Mouse (Mus musculus): ENCODE results near the gene Arhgef11. TPM values are rescaled to one million over a fixed set of nuclear protein-coding genes. Genes with fewer than 3 reads are reported as not detected.

The Arhgef11 gene
- total RNA-seq, 2 experiments from 2014 or later = 19.4 to 19.9 TPM

DNA sequence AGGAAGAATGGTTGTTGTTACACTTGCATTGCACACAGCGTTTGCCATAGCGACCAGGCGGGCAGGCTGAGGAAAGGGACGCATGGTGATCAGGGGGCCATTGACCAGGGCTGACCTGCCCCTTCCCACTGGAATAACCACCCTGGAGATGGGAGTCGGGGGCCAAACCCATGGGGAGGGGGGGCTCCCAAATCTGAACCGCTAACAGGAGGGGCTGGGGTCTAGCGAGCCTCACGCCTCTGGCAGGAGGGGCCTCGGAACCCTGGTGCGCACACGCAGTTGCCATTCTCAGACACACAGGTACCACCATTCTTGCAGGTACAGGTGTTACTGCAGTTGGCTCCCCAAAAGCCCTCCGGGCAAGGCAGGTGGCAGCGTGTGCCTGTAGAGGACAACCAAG lies 136.5 kb downstream of the Arhgef11 start:
- intact Hi-C loops (cut with DNase I) = no loop called here

GRCm38 (mm10) chr3:87755964-87756363 lies 138.6 kb downstream of the Arhgef11 start:
- peak; percentile 60 for DNase-seq (ENCODE audit: low spot score)
- intact Hi-C loops (cut with DNase I) = loop anchor here (5.0 kb wide), 1 partner anchor 61 kb away; no protein-coding TSS in a partner anchor

More for the DNA sequence above, 136.5 kb downstream of the Arhgef11 start:
- DNase-seq (ENCODE audit: low spot score) = no peak

GRCm38 (mm10) chr3:87756488-87756887 lies 139.1 kb downstream of the Arhgef11 start:
- intact Hi-C loops (cut with DNase I) = loop anchor here (5.0 kb wide), 1 partner anchor 61 kb away; no protein-coding TSS in a partner anchor
- DNase-seq (ENCODE audit: low spot score) = no peak

DNA sequence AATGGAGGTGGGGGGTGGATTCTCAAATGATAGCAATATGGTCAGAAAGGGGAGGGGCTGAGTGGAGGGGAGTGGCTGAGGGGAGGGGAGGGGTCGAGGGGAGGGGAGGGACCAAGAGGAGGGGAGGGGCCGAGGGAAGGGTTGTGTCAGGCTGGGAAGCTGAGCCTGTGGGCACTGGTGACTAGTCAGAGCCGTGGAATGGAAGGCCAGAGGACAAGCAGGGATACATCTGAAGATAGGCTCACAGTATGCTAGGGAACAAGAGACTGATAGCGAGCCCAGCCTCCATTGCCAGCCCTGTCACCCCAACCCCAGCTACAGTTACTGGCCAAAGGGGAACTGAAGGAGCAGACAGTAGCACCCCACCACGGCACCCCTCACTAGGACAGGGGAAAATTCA lies 141.3 kb downstream of the Arhgef11 start:
- intact Hi-C loops (cut with DNase I) = loop anchor here (5.0 kb wide), 1 partner anchor 59 kb away; no protein-coding TSS in a partner anchor
- DNase-seq (ENCODE audit: low spot score) = no peak

GRCm38 (mm10) chr3:87761408-87762375 lies 144.3 kb downstream of the Arhgef11 start:
- intact Hi-C loops (cut with DNase I) = loop anchor here (10.0 kb wide), 1 partner anchor 223 kb away; no protein-coding TSS in a partner anchor
- DNase-seq (ENCODE audit: low spot score) = no peak

GRCm38 (mm10) chr3:87763202-87763601 lies 145.8 kb downstream of the Arhgef11 start:
- intact Hi-C loops (cut with DNase I) = loop anchor here (10.0 kb wide), 1 partner anchor 222 kb away; no protein-coding TSS in a partner anchor

DNA sequence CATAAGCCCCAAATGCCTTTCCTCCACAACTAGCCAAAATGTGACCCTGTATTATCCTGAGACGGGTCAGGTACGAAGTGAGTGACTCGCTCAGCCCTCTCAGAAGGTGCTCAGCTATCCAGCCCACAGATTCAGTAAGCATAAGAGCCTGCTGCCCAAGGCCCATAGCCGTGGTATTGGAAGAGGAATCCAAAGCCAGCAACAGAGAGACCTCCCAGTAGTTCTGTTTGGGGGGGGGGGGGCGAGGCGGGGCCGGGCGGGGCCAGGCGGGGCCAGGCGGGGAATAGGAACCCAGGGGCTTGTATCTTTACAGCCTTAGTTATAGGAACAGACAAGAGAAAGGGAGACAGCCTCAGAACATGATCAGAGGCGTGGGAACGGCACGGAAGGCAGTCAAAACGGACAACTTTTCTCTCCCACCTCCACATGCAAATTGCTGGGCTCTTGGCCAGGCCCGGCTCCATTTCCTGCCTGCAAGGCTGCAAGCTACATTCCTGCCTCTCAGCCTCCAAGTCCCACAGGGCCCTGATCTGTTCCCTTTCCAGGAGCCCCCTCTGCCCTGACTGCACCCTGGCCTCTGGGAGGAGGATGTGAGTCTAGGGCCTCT lies 146.4 kb downstream of the Arhgef11 start:
- intact Hi-C loops (cut with DNase I) = loop anchor here (10.0 kb wide), 1 partner anchor 221 kb away; no protein-coding TSS in a partner anchor
- DNase-seq (ENCODE audit: low spot score) = peak; percentile 75

More at GRCm38 (mm10) chr3:87763202-87763601, 145.8 kb downstream of the Arhgef11 start:
- no peak for DNase-seq (ENCODE audit: low spot score)

DNA sequence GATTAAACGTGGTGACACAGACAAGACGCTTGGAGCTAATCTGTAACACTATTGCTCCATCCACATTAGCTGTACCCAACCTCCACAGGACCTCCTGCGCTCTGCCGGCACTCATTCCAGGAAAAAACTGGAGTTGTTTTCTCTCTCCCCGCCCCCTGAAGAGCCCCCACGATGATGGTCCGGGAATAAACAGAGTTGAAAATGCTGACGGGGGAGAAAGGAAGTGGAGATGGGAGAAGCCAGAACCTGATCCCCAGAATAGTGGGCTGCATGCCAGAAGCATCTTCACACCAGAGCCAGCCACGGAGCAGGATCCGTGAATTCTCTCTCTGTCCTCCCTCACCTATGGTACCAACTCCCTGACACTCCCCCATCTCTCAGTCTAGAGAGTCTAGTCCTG lies 147.1 kb downstream of the Arhgef11 start:
- intact Hi-C loops (cut with DNase I) = loop anchor here (10.0 kb wide), 1 partner anchor 220 kb away; no protein-coding TSS in a partner anchor
- no peak for DNase-seq (ENCODE audit: low spot score)

DNA sequence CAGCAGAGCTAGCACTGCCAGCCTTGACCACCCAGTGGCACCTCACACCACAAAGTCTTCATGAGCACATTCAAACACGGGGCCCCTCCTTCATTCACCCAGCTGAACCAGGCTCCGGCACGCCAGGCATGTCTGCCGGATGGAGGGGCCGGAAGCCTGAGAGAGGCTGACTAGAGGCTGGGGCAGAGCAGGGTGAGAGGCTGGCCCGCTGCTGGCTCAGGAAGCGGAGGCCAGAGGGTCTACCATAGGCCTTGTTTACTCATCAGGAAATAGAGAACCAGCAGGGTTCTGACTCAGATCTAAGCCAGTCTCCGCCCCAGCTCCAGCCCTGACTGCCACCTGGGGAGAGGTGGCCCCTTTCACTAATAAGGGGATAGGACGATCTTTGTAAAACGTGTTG lies 147.7 kb downstream of the Arhgef11 start:
- intact Hi-C loops (cut with DNase I) = loop anchor here (10.0 kb wide), 1 partner anchor 220 kb away; no protein-coding TSS in a partner anchor
- peak; percentile 47 for DNase-seq (ENCODE audit: low spot score)

GRCm38 (mm10) chr3:87765631-87766283 lies 148.4 kb downstream of the Arhgef11 start:
- DNase-seq (ENCODE audit: low spot score) = no peak
- intact Hi-C loops (cut with DNase I) = loop anchor here (10.0 kb wide), 1 partner anchor 219 kb away; no protein-coding TSS in a partner anchor

- intact Hi-C loops (cut with DNase I) = loop anchor here (10.0 kb wide), 1 partner anchor 219 kb away; no protein-coding TSS in a partner anchor
- DNase-seq (ENCODE audit: low spot score) = no peak
These were observed 148.9 kb downstream of the Arhgef11 start for GRCm38 (mm10) chr3:87766284-87766667.

- peak; percentile 49 for DNase-seq (ENCODE audit: low spot score)
- intact Hi-C loops (cut with DNase I) = loop anchor here (2.0 to 10.0 kb wide), 2 partner anchors 19 to 217 kb away; partner anchors contain the start of gene Lrrc71
These were observed 150.4 kb downstream of the Arhgef11 start for GRCm38 (mm10) chr3:87767764-87768163.

- intact Hi-C loops (cut with DNase I) = loop anchor here (2.0 to 10.0 kb wide), 2 partner anchors 20 to 216 kb away; partner anchors contain the start of gene Lrrc71
- DNase-seq (ENCODE audit: low spot score) = no peak
These were observed 151.1 kb downstream of the Arhgef11 start for GRCm38 (mm10) chr3:87768431-87768830.

DNA sequence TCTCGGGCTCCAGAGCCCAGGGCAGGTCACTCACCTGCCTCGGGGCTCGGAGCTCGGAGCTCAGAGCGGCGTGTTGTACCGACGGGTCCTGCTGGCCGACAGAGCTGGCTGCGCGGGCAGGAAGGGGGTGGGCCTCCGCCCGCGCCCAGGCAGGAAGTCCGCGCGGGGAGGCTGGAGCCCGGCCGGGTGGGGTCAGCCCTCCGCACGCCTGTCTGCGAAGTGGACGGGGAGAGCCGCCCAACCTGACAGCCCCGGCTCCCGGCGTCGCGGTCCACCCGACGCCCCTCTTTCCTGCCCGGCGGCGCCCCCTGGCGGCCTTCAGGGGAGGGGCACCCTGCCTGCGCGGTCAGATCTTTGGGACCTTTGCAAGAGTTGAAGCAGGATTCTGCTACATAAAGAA lies 151.5 kb downstream of the Arhgef11 start:
- intact Hi-C loops (cut with DNase I) = loop anchor here (2.0 to 10.0 kb wide), 2 partner anchors 20 to 216 kb away; partner anchors contain the start of gene Lrrc71
- peak; percentile 88 for DNase-seq (ENCODE audit: low spot score)

GRCm38 (mm10) chr3:87769506-87769905 lies 152.1 kb downstream of the Arhgef11 start:
- intact Hi-C loops (cut with DNase I) = loop anchor here (2.0 to 10.0 kb wide), 2 partner anchors 21 to 215 kb away; partner anchors contain the start of gene Lrrc71
- DNase-seq (ENCODE audit: low spot score) = no peak

- intact Hi-C loops (cut with DNase I) = loop anchor here (1.0 kb wide), 2 partner anchors 46 to 68 kb away; no protein-coding TSS in a partner anchor
These were observed 152.9 kb downstream of the Arhgef11 start for GRCm38 (mm10) chr3:87770280-87770679.

GRCm38 (mm10) chr3:87771088-87771487 lies 153.7 kb downstream of the Arhgef11 start:
- intact Hi-C loops (cut with DNase I) = no loop called here
- no peak for DNase-seq (ENCODE audit: low spot score)

More at GRCm38 (mm10) chr3:87770280-87770679, 152.9 kb downstream of the Arhgef11 start:
- no peak for DNase-seq (ENCODE audit: low spot score)

- intact Hi-C loops (cut with DNase I) = no loop called here
- DNase-seq (ENCODE audit: low spot score) = no peak
These were observed 160.9 kb downstream of the Arhgef11 start for GRCm38 (mm10) chr3:87778283-87778682.

- intact Hi-C loops (cut with DNase I) = no loop called here
These were observed 161.7 kb downstream of the Arhgef11 start for GRCm38 (mm10) chr3:87779086-87779485.

More at GRCm38 (mm10) chr3:87779086-87779485, 161.7 kb downstream of the Arhgef11 start:
- no peak for DNase-seq (ENCODE audit: low spot score)
